Mouse (Mus musculus) heart, embryonic 14.5 days (tissue): ENCODE data around the gene Prickle2. TPM values are rescaled to one million over a fixed set of nuclear protein-coding genes. Genes with fewer than 3 reads are reported as not detected.

Source experiments
- polyA plus RNA-seq: library from polyadenylated mRNA; unstranded; fragments of >200 nt; fragmentation: Nextera tagmentation; extraction: Ambion mirVana; gene quantifications from 2 replicates; pipeline ENCODE4 v1.2.1, GENCODE M21; 2014

Gene Prickle2
- polyA plus RNA-seq, 1 experiment from 2014 or later, result 5.8 TPM

Other genes starting within 250 kb of the Prickle2 start
- 2.7 and 3.6 TPM in 2 replicates for gene A730049H05Rik, start 110.3 kb upstream of the Prickle2 start, polyA plus RNA-seq
- gene Gm15737, start 163.2 kb upstream of the Prickle2 start, polyA plus RNA-seq, result 0.39 and 0.61 TPM in 2 replicates
- gene Adamts9, start 237.3 kb upstream of the Prickle2 start, polyA plus RNA-seq, result 6.2 and 6.7 TPM in 2 replicates